Mouse (Mus musculus) monocyte, adult 2 months (primary cell): ENCODE results near the gene Serpinh1.

ENCODE experiments used
- DNase-seq, 2 experiments: peaks; one replicate each; pipeline ENCODE4 v3.0.0; 2022; ENCODE audit warnings: low spot score in 2 of 2, low read depth in 1 of 2

Gene Serpinh1

GRCm38 (mm10) chr7:99330012-99330411 is 23.0 kb downstream of the Serpinh1 start:
- DNase-seq: no peak

- DNase-seq: no peak
Observed at GRCm38 (mm10) chr7:99328847-99329246, 24.2 kb downstream of the Serpinh1 start.

GRCm38 (mm10) chr7:99326128-99326527 is 26.9 kb downstream of the Serpinh1 start:
- no peak for DNase-seq

- DNase-seq: no peak
Observed at GRCm38 (mm10) chr7:99324810-99325209, 28.2 kb downstream of the Serpinh1 start.

GRCm38 (mm10) chr7:99323321-99323700 is 29.7 kb downstream of the Serpinh1 start:
- no peak for DNase-seq

GRCm38 (mm10) chr7:99322691-99323320 is 30.2 kb downstream of the Serpinh1 start:
- no peak for DNase-seq

- DNase-seq: no peak
Observed at GRCm38 (mm10) chr7:99320524-99320923, 32.5 kb downstream of the Serpinh1 start.

GRCm38 (mm10) chr7:99317475-99317874 is 35.6 kb downstream of the Serpinh1 start:
- DNase-seq: no peak

- DNase-seq: no peak
Observed at GRCm38 (mm10) chr7:99316207-99316606, 36.8 kb downstream of the Serpinh1 start.

- no peak for DNase-seq
Observed at GRCm38 (mm10) chr7:99314565-99314964, 38.5 kb downstream of the Serpinh1 start.

GRCm38 (mm10) chr7:99313253-99313652 is 39.8 kb downstream of the Serpinh1 start:
- DNase-seq: no peak

- DNase-seq: no peak
Observed at GRCm38 (mm10) chr7:99312671-99313143, 40.3 kb downstream of the Serpinh1 start.

GRCm38 (mm10) chr7:99312058-99312457 is 41.0 kb downstream of the Serpinh1 start:
- DNase-seq: no peak

- no peak for DNase-seq
Observed at GRCm38 (mm10) chr7:99311433-99311832, 41.6 kb downstream of the Serpinh1 start.

- no peak for DNase-seq
Observed at GRCm38 (mm10) chr7:99306640-99307039, 46.4 kb downstream of the Serpinh1 start.

- no peak for DNase-seq
Observed at GRCm38 (mm10) chr7:99305688-99306087, 47.4 kb downstream of the Serpinh1 start.

- no peak for DNase-seq
Observed at GRCm38 (mm10) chr7:99304949-99305372, 48.1 kb downstream of the Serpinh1 start.

GRCm38 (mm10) chr7:99304029-99304428 is 49.0 kb downstream of the Serpinh1 start:
- DNase-seq: no peak

GRCm38 (mm10) chr7:99300650-99301175 is 52.3 kb downstream of the Serpinh1 start:
- no peak for DNase-seq
